Mouse (Mus musculus) erythroblast, embryonic 14.5 days (primary cell): ENCODE measurements around the gene Ptprn2. TPM values are rescaled to one million over a fixed set of nuclear protein-coding genes. Genes with fewer than 3 reads are reported as not detected.

Experiments used
- H3K27me3 ChIP-seq: 2 replicates; pipeline ENCODE4 v1.6.1; 2012; ENCODE audit warnings: inconsistent platforms; ENCODE audit not compliant: control insufficient read depth
- H3K36me3 ChIP-seq: 2 replicates; pipeline ENCODE4 v1.6.1; 2012; ENCODE audit warnings: mild to moderate bottlenecking, inconsistent platforms; ENCODE audit not compliant: control insufficient read depth
- H3K4me1 ChIP-seq: 2 replicates; pipeline ENCODE4 v1.6.1; 2012; ENCODE audit warnings: inconsistent platforms; ENCODE audit not compliant: control insufficient read depth
- H3K4me3 ChIP-seq: replicated peaks from 2 replicates; pipeline ENCODE3; 2012; ENCODE audit warnings: moderate library complexity, mild to moderate bottlenecking, inconsistent platforms
- H3K9me3 ChIP-seq: 2 replicates; pipeline ENCODE4 v1.6.1; 2012; ENCODE audit warnings: low read length, inconsistent platforms, mixed read lengths; ENCODE audit not compliant: control insufficient read depth
- GATA1 ChIP-seq: IDR thresholded peaks from 2 replicates; pipeline ENCODE4 v1.6.1; 2012; ENCODE audit warnings: low read length, inconsistent platforms, mixed read lengths
- TAL1 ChIP-seq: IDR thresholded peaks from 3 replicates; pipeline ENCODE4 v1.6.1; 2012; ENCODE audit warnings: low read length, inconsistent platforms, mixed read lengths
- polyA plus RNA-seq: library from polyadenylated mRNA; stranded (reverse); fragments of >175 nt; gene quantifications from 2 replicates; pipeline ENCODE4 v1.2.3, GENCODE M21; 2012

Gene Ptprn2
- polyA plus RNA-seq, 1 experiment, result 0.03 TPM

GRCm38 (mm10) chr12:117162180-117162579 lies 676.7 kb downstream of the Ptprn2 start:
- peaks cover 57% of the 10 kb centered on the region for H3K27me3 ChIP-seq

GRCm38 (mm10) chr12:117163789-117164188 lies 678.3 kb downstream of the Ptprn2 start:
- no peaks in the 10 kb centered on the region for H3K9me3 ChIP-seq
- H3K4me1 ChIP-seq, result no peaks in the 10 kb centered on the region
- H3K27me3 ChIP-seq, result peaks cover 41% of the 10 kb centered on the region
- H3K4me3 ChIP-seq, result no peak overlapping the region
- no peak for TF ChIP-seq GATA1
- H3K36me3 ChIP-seq, result no peaks in the 10 kb centered on the region

More at GRCm38 (mm10) chr12:117162180-117162579, 676.7 kb downstream of the Ptprn2 start:
- H3K36me3 ChIP-seq, result no peaks in the 10 kb centered on the region
- H3K9me3 ChIP-seq, result no peaks in the 10 kb centered on the region
- TF ChIP-seq GATA1, result no peak
- no peak for TF ChIP-seq TAL1
- no peak overlapping the region for H3K4me3 ChIP-seq
- H3K4me1 ChIP-seq, result no peaks in the 10 kb centered on the region

GRCm38 (mm10) chr12:117166266-117166665 lies 680.7 kb downstream of the Ptprn2 start:
- TF ChIP-seq TAL1 (no peak), GATA1 (no peak)
- Histone ChIP-seq H3K36me3 (no peaks in the 10 kb centered on the region), H3K9me3 (no peaks in the 10 kb centered on the region), H3K4me3 (no peak overlapping the region), H3K27me3 (peaks cover 19% of the 10 kb centered on the region), H3K4me1 (no peaks in the 10 kb centered on the region)

- TF ChIP-seq TAL1, result no peak
- no peaks in the 10 kb centered on the region for H3K4me1 ChIP-seq
- H3K36me3 ChIP-seq, result no peaks in the 10 kb centered on the region
- H3K9me3 ChIP-seq, result no peaks in the 10 kb centered on the region
- H3K4me3 ChIP-seq, result no peak overlapping the region
- H3K27me3 ChIP-seq, result peaks cover 2% of the 10 kb centered on the region; the same call in 1 of the 2 replicates
Measured at GRCm38 (mm10) chr12:117169670-117170069, 684.1 kb downstream of the Ptprn2 start.

GRCm38 (mm10) chr12:117172529-117172884 lies 687.0 kb downstream of the Ptprn2 start:
- Histone ChIP-seq H3K9me3 (no peaks in the 10 kb centered on the region), H3K4me3 (no peak overlapping the region), H3K36me3 (no peaks in the 10 kb centered on the region), H3K4me1 (no peaks in the 10 kb centered on the region), H3K27me3 (peaks cover 2% of the 10 kb centered on the region; the same call in 1 of the 2 replicates)
- no peak for TF ChIP-seq TAL1
- TF ChIP-seq GATA1, result no peak

- H3K27me3 ChIP-seq, result peaks cover 2% of the 10 kb centered on the region; the same call in 1 of the 2 replicates
- H3K4me3 ChIP-seq, result no peak overlapping the region
- TF ChIP-seq GATA1 (no peak), TAL1 (no peak)
- H3K36me3 ChIP-seq, result no peaks in the 10 kb centered on the region
- H3K9me3 ChIP-seq, result no peaks in the 10 kb centered on the region
- no peaks in the 10 kb centered on the region for H3K4me1 ChIP-seq
Measured at GRCm38 (mm10) chr12:117172885-117173529, 687.5 kb downstream of the Ptprn2 start.

GRCm38 (mm10) chr12:117174189-117174588 lies 688.7 kb downstream of the Ptprn2 start:
- Histone ChIP-seq H3K36me3 (no peaks in the 10 kb centered on the region), H3K4me3 (no peak overlapping the region), H3K27me3 (peaks cover 2% of the 10 kb centered on the region; the same call in 1 of the 2 replicates), H3K4me1 (no peaks in the 10 kb centered on the region), H3K9me3 (no peaks in the 10 kb centered on the region)
- TF ChIP-seq TAL1 (no peak), GATA1 (no peak)

- Histone ChIP-seq H3K9me3 (no peaks in the 10 kb centered on the region), H3K4me1 (no peaks in the 10 kb centered on the region), H3K36me3 (no peaks in the 10 kb centered on the region), H3K27me3 (no peaks in the 10 kb centered on the region), H3K4me3 (no peak overlapping the region)
- TF ChIP-seq GATA1 (no peak), TAL1 (no peak)
Measured at GRCm38 (mm10) chr12:117175072-117175681, 689.7 kb downstream of the Ptprn2 start.

GRCm38 (mm10) chr12:117176259-117176823 lies 690.8 kb downstream of the Ptprn2 start:
- H3K27me3 ChIP-seq, result no peaks in the 10 kb centered on the region
- H3K4me3 ChIP-seq, result no peak overlapping the region
- H3K9me3 ChIP-seq, result no peaks in the 10 kb centered on the region
- no peak for TF ChIP-seq GATA1
- no peak for TF ChIP-seq TAL1
- H3K4me1 ChIP-seq, result no peaks in the 10 kb centered on the region
- H3K36me3 ChIP-seq, result no peaks in the 10 kb centered on the region
